Mouse (Mus musculus) heart, postnatal 4 days (tissue): ENCODE data around the gene Gm10382. TPM values are rescaled to one million over a fixed set of nuclear protein-coding genes. Genes with fewer than 3 reads are reported as not detected.
A peak's percentile ranks its signal among the peaks of the same experiment; 100 is the strongest.
"Not testable (repeated sequence)": the region's sequence is repeated elsewhere in the genome, so short reads cannot be mapped to it uniquely, and the experiment has no call there.

Experiments used
- DNase-seq: peaks from one replicate; pipeline ENCODE4 v3.0.0; 2021
- total RNA-seq, 2 experiments: library from RNA; stranded (reverse); gene quantifications; 2 replicates each; pipeline ENCODE4 v1.2.3; 2021

Gene Gm10382
- total RNA-seq, 2 experiments from 2014 or later = 0.21 to 0.29 TPM

DNA sequence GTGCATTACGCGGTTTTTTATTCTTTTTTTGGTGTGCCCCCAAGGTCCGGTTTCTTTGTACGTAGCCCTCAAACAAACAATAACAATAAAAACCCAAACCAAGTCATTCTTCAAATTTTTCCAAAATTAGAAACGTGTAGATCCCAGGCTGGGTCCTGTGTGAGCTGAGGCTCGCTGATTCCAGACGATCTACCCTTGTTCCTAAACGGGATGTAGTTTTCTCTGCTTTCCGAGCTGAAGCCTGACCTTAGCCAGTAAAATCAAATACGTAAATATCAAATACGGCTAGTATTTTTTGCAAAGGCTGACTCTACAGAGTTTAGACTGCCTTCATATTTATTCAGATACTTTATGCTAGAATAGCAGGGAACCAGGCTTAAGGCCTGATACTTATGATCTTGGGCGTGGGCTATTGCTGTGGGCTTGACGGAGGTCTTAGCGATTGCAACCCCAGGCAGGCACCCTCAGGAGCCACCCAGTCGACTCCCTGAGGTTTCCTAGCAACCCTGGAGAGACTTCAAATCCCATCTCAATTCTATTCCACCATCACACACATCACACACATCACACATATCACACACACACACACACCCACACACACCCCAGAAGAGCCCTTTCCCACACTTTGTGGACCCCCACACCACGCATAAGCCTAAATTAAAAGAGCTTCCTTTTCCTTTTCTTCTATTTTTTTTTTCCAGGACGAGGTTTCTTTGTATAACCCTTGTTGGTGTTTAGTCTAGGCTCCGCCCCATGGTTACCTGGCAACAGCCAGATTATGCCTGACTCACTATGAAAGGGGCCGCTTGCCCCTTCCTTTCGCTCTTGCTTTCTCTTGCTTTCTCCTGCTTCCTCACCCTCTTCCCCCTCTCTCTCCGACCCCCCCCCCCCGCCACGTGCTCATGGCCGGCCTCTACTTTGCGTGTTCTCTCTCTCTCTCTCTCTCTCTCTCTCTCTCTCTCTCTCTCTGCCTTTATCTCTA is 4.8 kb downstream of the Gm10382 start:
- DNase-seq = peak; percentile 83

DNA sequence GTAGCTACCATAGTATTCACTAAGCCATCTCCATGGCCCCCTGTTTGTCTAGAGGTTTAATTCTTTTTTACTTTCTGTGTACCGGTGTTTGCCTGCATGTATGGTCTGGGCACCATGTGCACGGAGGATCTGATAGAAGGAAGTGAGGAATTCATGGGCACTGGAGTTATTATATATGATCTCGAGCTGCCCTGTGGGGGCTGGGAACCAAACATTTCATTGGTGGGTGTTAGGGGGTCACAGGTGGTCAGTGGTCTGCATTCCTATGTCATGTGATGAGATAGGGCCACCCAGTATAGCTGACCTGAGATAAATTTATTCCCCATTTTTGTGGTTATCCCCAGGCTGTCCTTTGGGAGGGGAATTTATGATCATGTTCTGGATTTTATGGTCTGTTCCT is 5.9 kb downstream of the Gm10382 start:
- DNase-seq = no peak

DNA sequence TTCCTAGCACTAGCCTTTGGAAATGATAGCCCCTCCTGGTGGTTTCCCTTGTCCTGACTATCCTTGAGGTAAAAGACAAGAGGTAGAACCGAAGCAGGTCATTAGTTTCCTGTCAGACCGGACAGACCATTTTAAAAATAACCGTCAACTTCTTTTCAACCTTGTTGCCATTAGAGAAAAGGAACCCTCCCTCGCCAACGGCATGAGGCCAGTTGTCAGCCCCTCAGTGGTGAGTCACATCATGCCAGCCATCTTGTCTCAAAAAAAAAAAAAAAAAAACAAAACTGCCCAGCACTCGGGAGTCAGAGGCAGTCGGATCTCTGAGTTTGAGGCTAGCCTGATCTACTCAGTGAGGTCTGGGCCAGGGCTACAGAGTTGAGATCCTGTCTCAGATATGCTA is 11.8 kb downstream of the Gm10382 start:
- no peak for DNase-seq

DNA sequence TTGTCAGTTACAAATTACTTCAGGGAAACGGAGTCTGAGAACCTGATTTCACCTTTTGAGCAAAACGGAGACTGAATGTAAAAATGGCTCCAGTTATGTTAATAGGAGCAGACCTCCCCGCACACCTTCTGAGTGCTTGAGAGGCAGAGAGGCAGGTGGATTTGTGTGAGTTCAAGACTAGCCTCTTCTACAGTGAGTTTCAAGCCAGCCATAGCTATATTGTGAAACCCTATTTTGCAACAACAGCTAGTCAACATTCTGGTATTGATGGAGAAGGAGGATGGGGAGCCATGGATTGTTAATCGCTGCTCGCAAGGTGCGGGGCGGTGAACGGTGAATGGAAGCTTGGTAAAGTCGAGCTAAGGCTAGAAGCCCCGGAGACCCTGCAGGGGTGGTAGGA is 13.4 kb downstream of the Gm10382 start:
- no peak for DNase-seq

DNA sequence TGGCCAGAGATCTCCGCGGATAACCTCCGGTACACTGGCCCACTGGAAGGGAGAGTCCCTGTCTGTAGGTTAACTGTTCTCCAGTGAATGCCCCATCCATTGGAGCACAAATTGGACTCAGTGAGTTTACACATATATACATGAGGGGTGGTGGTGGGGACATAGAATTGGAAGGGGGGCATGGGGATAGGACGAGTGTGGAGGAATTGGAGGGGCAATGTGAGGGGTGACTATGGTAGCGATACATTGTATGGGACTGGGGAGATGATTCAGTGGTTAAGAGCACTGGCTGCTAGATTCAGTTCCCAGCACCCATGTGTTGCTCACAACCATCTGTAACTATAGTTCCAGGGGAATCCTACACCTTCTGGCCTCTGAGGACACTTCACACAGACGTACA is 13.9 kb downstream of the Gm10382 start:
- no peak for DNase-seq

DNA sequence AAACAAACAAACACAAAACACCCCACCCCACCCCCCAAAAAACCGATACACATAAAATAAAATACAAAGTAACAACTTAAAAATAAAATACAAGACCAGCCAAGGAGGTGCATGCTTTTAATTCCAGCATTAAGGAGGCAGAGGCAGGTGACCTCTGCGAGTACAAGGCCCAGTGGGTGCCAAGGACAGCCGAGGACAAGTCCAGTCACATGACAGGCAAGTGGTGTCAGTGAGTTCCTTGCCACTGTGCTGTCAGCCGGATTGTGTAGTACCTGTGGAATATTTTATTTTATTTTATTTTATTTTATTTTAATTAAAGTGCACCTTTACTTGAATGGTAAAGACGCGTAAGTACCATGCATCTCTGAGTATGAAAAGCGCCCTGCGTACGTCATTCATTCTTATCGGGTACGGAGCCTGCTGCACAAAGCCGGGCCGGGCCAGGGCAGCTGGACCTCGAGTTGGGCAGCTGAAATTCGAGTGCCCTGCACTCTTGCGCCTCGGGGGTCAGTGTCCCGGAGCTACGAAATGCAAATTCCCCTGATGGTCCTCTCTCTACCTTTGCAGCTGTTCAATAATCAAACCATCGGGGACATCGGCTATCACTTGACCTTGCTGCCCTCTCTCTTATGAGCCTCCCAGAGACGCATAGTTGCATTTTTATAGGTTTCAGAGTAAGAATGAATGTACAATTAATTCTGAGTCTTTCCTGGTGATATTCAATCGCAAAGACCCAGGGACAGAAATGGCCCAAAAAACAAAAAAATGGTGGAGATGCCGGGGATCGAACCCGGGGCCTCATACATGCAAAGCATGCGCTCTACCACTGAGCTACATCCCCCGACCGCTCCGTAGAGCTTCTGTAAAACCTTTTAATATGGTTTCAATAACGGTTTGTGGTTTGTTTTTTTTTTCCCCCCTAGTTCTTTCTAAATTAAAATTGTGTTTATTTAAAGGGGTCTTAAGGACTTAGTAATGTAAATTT is 14.7 kb downstream of the Gm10382 start:
- DNase-seq = peak; percentile 77

DNA sequence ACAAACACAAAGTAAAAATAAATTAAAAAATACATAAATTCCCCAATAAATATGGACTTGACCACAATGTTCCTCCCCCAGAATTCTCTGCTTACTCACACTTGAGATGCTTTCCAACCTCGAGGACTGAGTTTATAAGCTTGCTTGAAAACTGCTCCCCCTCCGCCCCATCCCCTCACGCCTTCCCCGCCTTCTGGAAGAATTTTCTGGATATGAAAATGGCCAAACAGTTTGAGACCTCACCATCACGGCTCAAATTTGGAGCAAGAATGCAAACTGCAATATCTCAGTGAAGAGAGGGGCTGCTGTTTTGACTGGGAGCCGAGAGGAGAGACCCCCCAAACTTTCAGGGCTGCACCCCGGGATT is 15.4 kb downstream of the Gm10382 start:
- no peak for DNase-seq

DNA sequence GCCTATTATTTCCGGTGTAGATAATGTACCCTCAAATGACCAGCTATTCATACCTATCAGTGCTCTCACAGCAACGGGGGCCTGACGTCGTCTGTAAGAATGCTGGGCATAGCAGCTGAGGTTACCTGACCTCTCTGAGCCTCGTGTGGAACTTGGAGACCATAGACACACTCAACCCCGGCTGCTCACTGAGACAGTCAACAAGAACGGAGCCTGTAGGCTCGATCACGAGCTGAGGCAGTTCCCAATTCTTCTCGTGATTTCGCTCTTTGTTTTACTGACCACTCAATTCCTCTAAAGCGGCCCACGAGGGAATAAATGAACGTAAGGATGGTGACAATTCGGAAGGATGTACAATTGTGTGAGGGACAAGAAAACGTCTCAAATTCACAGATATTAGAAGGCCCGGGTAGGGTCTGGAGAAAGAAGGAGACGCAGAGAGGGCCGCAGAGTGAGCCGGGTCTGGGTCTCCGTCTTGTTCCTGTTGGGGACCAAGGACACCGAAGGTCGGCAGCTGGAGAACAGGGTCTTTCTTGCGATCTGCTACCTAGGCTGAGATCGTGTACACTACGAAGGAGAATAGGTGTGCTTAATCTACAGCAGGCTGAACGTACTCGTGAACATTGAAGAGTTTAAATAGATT is 15.9 kb downstream of the Gm10382 start:
- DNase-seq = peak; percentile 55

DNA sequence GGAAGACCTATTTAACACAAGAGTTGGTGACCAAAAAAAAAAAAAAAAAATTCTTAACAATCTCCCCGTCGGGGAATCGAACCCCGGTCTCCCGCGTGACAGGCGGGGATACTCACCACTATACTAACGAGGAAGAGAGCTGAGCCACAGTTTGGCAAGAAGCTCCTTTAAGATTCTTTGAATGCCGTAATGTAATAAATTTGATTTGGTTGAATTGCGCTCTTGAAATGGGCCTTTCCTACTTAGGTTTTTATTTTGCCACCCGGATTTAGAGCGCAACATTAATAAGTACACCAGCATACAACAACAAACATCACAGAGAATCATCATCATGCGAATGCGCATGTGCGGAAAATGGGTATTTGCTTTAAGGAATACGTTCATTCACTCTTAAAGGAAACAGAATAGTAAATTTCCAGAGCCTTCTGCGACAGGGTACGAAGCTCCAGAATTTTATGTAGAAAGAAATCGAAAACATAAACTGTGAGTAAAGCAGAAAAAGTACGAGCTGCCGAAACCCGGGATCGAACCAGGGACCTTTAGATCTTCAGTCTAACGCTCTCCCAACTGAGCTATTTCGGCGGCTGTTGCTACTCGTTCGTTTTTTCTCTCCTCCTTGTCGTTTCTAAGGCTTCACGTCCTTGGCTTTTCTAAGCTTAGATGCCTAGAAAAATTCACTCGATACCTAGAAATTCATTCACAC is 16.6 kb downstream of the Gm10382 start:
- DNase-seq = peak; percentile 92

DNA sequence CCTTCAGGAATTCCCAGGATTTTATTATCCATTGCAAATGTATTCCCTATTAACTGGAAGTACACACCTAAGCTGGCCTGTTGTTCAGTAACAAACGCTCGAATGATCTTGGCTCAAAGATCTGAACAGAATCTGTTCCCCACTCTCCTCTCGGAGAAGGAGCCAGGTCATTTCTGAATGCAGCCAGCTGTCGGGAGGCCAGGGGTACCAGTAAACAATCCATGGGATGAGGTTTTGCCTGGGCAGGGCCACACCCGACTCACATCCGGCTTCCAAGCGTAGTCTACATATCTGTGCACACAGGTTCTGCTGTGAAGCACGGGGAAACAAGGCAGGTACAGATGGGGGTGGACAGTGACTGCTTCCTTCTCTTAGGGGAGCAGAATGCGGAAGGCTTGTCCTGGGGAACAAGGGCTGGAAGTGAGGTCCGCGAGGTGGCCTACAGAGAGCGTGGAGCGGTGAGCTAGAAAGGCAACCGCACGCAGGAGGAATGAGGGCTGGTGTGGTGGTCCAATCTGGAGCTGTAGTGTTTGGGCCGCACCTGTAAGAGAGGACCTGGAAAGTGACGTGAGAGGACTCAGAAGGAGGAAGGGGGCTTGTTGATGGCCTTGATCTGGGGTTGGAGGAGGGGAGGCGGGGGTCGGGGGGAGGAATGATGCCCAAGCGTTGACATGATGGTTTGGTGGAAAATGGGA is 17.3 kb downstream of the Gm10382 start:
- DNase-seq = peak; percentile 63

DNA sequence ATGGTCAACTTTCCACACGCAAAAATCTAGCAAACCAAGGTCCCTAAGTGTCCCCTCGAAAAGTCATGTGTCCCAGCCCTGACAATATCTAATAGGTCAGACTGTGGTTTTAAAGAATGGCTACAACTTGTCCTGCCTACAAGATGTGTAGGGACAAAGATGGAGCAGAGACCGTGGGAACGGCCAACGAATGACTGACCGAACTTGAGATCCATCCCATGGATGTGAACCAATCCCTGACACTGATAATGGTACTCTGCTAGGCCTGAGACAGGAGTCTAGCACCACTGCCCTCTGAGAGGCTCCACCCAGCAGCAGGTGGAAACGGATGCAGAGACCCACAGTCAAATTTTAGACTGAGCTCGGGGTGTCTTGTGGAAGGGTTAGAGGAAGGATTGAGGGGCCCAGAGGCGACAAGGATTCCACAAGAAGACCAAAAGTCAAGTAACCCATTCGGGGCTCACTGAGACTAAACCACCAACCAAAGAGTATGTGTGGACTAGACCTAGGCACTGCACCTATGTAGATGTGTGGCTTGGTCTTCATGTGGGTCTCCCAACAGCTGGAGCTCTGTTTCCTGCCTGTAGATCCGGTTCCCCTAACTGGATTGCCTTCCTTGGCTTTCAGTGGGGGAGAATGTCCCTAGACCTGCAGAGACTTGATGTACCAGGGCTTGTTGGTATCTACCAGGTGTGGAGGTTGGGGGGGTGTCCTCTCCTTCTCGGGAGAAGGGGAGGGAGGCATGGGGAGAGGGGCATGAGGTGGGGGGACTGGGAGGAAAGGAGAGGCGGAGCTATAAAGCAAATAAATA is 18.1 kb downstream of the Gm10382 start:
- no peak for DNase-seq

DNA sequence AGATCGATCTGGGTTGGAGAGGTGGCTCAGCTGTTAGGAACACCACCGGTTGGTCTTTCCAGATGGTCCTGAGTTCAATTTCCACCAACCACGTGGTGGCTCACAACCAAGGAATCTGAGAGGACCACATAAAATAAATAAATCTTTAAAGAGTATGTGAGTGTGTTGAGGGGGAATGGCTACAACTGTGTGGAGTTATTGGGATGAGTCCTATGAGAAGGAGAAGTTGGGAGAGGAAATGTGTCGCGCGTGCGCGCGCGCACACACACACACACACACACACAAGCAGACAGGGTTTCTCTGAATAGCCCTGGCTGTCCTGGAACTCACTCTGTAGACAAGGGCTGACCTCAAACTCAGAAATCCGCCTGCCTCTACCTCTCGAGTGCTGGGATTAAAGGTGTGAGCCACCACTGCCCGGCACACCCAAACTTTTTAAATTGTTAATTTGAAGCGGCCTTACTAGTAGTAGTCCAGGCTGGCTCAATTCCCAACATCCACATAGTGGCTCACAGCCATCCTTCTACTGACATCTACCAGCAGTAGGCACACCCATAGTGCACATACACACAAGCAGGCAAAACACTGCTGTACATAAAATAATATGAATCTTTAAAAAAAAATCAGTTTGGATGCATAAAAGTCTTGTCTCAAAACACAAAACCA is 18.9 kb downstream of the Gm10382 start:
- no peak for DNase-seq

DNA sequence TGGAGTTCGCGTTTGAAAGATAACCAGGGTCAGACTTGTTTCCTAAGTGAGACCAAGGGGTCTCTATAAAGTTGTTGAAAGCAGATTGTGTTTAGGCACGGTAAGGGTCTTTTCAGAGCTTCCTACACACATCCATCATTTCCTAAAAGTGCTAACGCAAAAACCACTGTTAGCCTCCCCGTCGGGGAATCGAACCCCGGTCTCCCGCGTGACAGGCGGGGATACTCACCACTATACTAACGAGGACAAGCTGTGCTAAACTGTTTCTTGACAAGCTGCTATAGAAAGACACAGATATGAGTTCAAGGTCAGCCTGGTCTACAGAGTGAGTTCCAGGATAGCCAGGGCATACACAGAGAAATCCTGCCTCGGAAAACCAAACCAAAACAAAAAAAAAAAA is 19.7 kb downstream of the Gm10382 start:
- DNase-seq = peak; percentile 86

DNA sequence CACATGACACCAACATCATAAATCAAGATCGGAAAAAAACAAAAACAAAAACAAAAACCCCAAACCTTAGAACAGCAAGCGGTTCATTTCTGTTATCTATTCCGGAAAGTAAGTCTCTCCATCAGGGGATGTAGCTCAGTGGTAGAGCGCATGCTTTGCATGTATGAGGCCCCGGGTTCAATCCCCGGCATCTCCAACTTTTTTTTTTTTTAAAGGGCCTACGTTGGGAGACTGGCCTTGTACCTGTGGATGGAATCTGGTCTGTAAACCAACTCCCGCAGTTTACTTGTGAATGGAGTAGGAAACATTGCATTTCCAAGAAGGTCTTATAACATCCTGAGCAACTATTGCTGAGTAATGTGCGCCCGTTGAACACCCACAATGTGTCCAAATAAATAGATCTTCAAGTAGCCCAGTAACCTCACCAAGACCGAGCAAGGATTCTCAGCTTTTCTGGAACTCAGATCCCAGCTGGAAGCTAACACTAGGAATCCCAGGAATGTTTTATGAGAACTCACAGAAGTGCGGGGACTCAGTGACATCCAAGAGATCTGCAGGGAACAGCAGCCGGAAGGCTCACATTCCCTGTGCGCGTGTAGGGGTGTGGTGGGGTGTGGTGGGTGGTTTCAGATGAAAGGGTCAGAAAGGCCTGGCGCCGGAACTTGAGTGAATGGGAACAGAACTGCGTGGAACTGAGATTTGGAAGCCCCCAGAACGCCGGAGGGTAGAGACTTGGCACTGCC is 20.4 kb downstream of the Gm10382 start:
- DNase-seq = peak; percentile 40

DNA sequence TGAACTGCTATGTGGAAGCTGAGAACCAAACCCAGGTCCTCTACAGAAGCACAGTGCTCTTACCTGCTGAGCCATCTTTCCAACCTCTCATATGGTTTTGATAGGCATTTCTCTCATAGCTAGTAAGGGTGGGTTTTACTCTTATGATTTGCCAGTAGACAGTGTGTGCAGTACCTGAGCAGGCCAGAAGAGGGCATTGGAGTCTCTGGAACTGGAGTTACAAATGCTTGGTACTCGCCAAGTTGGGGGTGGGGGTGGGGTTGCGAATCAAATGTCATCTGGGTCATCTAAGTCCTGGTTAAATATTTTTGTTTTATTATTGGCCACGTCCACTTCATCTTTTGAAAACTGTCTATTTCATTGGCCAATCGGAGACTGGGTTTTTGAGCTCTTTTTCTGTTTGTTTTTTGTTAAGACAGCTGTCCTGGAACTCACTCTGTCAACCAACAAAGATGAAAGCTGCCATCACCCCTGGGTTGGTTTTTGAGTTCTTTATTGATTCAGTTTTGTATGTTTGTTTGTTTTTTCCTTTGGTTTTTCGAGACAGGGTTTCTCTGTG is 22.9 kb downstream of the Gm10382 start:
- DNase-seq = peak; percentile 83

DNA sequence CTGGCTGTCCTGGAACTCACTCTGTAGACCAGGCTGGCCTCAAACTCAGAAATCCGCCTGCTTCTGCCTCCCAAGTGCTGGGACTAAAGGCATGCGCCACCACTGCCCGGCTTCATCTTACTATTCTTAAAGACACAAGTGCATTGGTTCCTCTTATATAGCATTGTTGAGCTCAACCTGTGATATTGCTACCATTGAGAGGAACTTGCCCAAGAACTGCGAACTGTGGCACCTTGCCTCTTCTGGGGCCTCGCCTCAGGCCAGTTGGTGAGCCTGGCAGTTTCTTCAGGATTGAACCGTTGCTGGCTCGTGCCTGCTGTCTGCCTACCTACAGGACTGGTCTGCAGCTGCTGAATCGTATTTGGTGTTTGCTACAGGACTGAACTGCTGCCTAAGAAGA is 23.4 kb downstream of the Gm10382 start:
- not testable (repeated sequence) for DNase-seq

DNA sequence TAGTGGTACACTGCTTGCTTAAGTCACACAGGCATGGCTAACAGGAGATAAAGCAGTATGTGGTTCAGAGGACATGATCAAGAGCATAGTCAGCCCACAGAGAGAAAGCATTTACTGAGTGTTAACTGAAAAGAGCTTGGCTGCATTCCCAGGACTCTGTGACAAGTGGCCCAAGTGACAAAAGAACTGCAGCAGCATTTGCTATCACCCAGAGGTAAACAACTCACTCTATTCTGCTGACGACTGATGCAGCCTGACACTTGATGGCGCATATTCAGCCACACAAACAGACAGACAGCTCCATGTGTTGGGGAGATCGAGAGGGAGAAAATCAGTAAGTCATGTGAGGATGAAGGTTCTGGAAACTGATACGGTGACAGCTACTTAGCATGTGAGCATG is 24.6 kb downstream of the Gm10382 start:
- peak; percentile 54 for DNase-seq

DNA sequence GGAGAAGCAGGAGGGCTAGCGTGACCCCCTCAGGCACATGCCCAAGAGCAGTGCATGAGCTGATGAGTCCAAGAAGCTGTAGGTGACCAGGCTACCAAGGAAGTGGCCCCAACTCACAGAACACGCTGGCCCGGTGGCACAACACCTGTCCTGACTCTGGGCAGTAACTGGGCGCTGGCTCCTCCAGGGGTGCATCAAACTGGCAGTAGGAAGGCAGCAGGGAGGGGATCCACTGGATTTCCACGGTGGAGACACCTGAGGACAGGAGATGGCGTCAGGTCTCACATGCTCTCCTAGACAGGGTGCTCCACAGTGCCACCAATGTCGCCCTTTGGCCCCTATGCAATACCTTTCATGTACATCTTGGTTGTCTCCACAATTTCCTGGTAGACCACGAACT is 27.1 kb downstream of the Gm10382 start:
- DNase-seq = no peak

DNA sequence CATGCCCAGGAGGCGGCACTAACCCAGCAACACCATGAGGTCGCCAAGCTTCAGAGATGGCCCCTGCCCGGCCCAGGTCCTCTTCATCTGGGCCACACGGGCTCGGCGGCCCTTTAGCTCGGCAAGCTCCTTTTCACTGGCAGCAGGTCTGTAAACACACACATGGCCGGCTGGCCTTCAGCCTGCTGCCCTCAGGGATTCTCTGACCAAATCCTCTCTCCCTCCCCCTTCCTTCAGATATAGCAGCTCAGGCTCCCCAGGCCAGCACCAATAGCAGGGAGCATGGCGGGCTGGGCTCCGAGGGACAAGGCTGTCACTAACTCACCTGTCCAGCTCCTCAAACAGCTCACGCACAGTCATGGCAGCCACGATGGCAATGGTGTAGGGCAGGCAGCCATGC is 29.5 kb downstream of the Gm10382 start:
- no peak for DNase-seq
